13 mouse cellular contexts compared by ENCODE assay signal in the genomic region with DNA sequence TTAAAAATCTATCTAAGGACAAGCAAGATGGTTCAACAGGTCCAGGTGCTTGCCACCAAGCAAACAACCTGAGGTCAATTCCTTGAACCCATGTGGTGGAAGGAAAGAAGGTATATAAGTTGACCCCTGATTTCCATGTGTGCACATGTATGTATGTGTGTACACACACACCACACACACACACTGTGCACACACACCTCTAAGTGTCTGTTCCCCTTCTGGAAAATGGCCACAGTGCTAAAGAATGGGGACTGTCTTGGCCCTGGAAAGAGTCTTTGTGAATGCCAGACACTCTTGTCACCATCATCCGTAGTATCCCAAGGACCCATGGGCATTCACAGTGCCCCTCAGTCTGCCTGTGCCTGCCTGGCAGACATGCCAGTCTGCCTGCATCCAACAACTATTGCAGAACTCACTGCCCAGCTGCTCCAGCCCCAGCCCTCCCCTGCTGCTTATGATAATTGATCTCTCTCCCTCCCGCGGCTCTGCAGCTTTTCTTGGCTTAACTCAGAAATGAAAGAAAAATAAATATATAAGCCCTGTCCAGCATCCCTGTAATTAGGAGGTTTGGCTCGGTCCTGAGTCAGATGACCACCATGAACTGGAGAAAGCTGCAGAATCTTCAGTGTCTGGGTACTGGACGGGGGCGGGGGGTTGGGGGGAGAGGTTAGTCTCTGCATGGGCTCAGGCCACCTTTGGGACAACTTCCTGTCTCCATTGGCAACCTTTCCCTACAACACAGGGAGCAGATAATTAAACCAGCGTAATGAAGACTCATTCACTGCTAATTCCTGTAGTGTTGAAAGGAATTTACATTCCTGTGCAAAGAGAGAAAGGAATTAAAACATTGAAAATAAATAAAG.
DNase-seq lines count a peak whose midpoint lies in the region; ATAC-seq and TF ChIP-seq lines count a peak whose summit lies in the region.
"Had no signal": no experiment of that assay in that cellular context is flagged by ENCODE, and none has a peak within 500 bp of the region (broad histone marks: within the 10 kb centered on the region; RNA-seq: fewer than 3 reads in every experiment).

No protein-coding gene starts in this region.

- in situ Hi-C loops in Patski (cut with MboI; ENCODE audit: low pct_unique_long_range_greater_than_20kb): loop anchor here (10.0 kb wide), 2 partner anchors 88 to 408 kb away; no protein-coding TSS in a partner anchor

- ATAC-seq in Patski: peak; percentile 66
- ATAC-seq in forebrain, embryonic 15.5 days (replicated peaks): peak; percentile 82
- no peak for ATAC-seq in midbrain, embryonic 12.5 days (ENCODE audit: low FRiP score, low read depth)
- ATAC-seq: CD4-positive, CD25-positive, alpha-beta regulatory T cell, adult 4 months had no signal

- no peaks in the 10 kb centered on the region for H3K9me3 ChIP-seq in forebrain, embryonic 15.5 days
- no peaks in the 10 kb centered on the region for H3K9me3 ChIP-seq in midbrain, embryonic 12.5 days
- H3K9me3 ChIP-seq: embryonic facial prominence, embryonic 12.5 days; limb, embryonic 13.5 days had no signal

- CTCF ChIA-PET in Patski (lab: Charles Lee): interaction anchor here (1.3 kb wide), 1 partner anchor 38 kb away, joined by 3 read pairs; no protein-coding TSS in a partner anchor

- TF ChIP-seq CTCF in layer of hippocampus, adult 2 months (conservative IDR thresholded peaks at IDR 0.05): no peak
- no peak for TF ChIP-seq CTCF in Patski (IDR thresholded peaks at IDR 0.05)

- 1% methylated on average over 7 of the region's 7 CpGs for WGBS in forebrain, embryonic 15.5 days
- 9% methylated on average over 7 of the region's 7 CpGs for WGBS in midbrain, embryonic 12.5 days

- peak overlapping the region; percentile 5; the same call in 1 of the 2 replicates for H3K27ac ChIP-seq in layer of hippocampus, adult 2 months
- peak overlapping the region; percentile 74 for H3K27ac ChIP-seq in forebrain, embryonic 15.5 days (replicated peaks)
- H3K27ac ChIP-seq in midbrain, embryonic 12.5 days (replicated peaks): peak overlapping the region; percentile 68
- H3K27ac ChIP-seq: embryonic facial prominence, embryonic 12.5 days; limb, embryonic 13.5 days had no signal

- peak overlapping the region; percentile 0; the same call in 1 of the 2 replicates for H3K4me3 ChIP-seq in layer of hippocampus, adult 2 months
- no peak overlapping the region for H3K4me3 ChIP-seq in forebrain, embryonic 15.5 days
- H3K4me3 ChIP-seq in midbrain, embryonic 12.5 days: no peak overlapping the region
- H3K4me3 ChIP-seq: embryonic facial prominence, embryonic 12.5 days; limb, embryonic 13.5 days had no signal

- H3K9ac ChIP-seq in forebrain, embryonic 15.5 days (replicated peaks): no peak overlapping the region
- H3K9ac ChIP-seq in midbrain, embryonic 12.5 days (replicated peaks): no peak overlapping the region
- H3K9ac ChIP-seq: embryonic facial prominence, embryonic 12.5 days; limb, embryonic 13.5 days had no signal

- 0 out of 2 replicates have a peak overlapping the region, but pooled peaks have one; percentile 12 for H3K4me2 ChIP-seq in forebrain, embryonic 15.5 days (replicated peaks)
- H3K4me2 ChIP-seq in midbrain, embryonic 12.5 days (replicated peaks): peak overlapping the region; percentile 30
- H3K4me2 ChIP-seq: embryonic facial prominence, embryonic 12.5 days; limb, embryonic 13.5 days had no signal

- H3K27me3 ChIP-seq in Patski: no peaks in the 10 kb centered on the region
- 0 out of 2 replicates have a peak, but pooled peaks cover 4% of the 10 kb centered on the region for H3K27me3 ChIP-seq in forebrain, embryonic 15.5 days
- peaks cover 47% of the 10 kb centered on the region for H3K27me3 ChIP-seq in midbrain, embryonic 12.5 days
- H3K27me3 ChIP-seq: embryonic facial prominence, embryonic 12.5 days; limb, embryonic 13.5 days had no signal

- no peaks in the 10 kb centered on the region for H3K36me3 ChIP-seq in forebrain, embryonic 15.5 days
- H3K36me3 ChIP-seq in midbrain, embryonic 12.5 days: no peaks in the 10 kb centered on the region
- H3K36me3 ChIP-seq: embryonic facial prominence, embryonic 12.5 days; limb, embryonic 13.5 days had no signal

- peaks cover 40% of the 10 kb centered on the region for H3K4me1 ChIP-seq in forebrain, embryonic 15.5 days
- peaks cover 29% of the 10 kb centered on the region for H3K4me1 ChIP-seq in midbrain, embryonic 12.5 days

- DNase-seq in layer of hippocampus, adult 2 months (ENCODE audit: low spot score in 2 of 2): peak; percentile 18 to 41
- no peak for DNase-seq in layer of hippocampus, adult 18-20 months (ENCODE audit: low spot score in 2 of 2)
- peak; percentile 81 for DNase-seq in Patski (ENCODE audit: low read depth, low spot score)
- no peak for DNase-seq in B cell, adult 2 months
- no peak for DNase-seq in T-cell, adult 2 months (ENCODE audit: low spot score)
- DNase-seq in frontal cortex, postnatal 36 days (ENCODE audit: low spot score in 2 of 2): no peak
- DNase-seq: heart, postnatal 4 days; kidney, postnatal 10 days had no signal

- POLR2A ChIA-PET in Patski (lab: Charles Lee): no interaction called here

Comparison
In these comparisons a context has a peak if more than half of its experiments do, and no peak if none do; other contexts are left out.
1. DNase-seq: peak in layer of hippocampus, adult 2 months (2 of 2) and Patski (single experiment); none in layer of hippocampus, adult 18-20 months (0 of 2), B cell, adult 2 months (0 of 2), T-cell, adult 2 months (single experiment) and frontal cortex, postnatal 36 days (0 of 2).
2. H3K27ac ChIP-seq: peak in every context shown above with its lines; median percentile 74 in forebrain, embryonic 15.5 days; 68 in midbrain, embryonic 12.5 days; 5 in layer of hippocampus, adult 2 months.